Mouse (Mus musculus): ENCODE data around the gene Ermap. TPM values are rescaled to one million over a fixed set of nuclear protein-coding genes. Genes with fewer than 3 reads are reported as not detected.

The Ermap gene
- polyA plus RNA-seq, 1 experiment, result not detected

DNA sequence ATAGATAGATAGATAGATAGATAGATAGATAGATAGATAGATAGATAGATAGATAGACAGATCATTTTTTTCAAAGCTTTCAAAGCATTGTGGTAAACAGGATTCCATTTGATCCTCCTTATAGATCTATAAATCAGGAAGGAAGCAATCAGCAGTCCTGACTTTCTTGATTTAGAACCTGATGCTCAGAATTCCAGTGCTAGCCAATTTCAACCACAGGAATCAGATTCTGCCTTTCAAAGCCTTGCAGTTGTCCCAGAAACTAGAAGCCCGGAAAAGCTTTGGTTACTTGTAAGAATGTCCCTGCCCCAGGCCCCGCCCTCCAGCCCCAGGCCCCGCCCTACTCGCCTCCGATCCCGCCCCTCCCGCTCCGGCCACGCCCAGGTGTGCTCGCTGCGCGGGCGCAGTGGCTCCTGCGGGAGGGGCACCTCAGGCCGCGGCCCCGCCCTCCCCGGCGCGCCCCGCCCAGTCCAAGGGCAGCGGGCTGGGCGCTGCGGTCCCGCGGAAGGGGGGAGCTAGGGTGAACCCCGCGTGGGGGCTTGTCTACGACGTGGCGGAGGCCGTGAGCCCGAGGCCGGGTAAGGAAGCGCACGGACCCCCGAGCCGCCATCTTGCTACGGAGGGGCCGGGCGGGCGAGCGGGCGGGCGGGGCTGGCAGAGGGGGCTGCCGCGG is 5.2 kb upstream of the Ermap start, which contains the start of gene Svbp:
TSS of gene Svbp (plus strand) at position 398 of the 673 bp plus-strand sequence.
- Histone ChIP-seq H3K27ac (replicated peaks; ENCODE audit: low read depth, low read length) (no peak within 1 kb of the TSS), H3K4me3 (ENCODE audit: insufficient read depth, low read depth, low read length) (peak within 1 kb of the TSS; percentile 75), H3K4me1 (ENCODE audit: control insufficient read depth, insufficient read depth, insufficient read length, low read length) (no peaks in the 10 kb centered on the region)

GRCm38 (mm10) chr4:119192757-119193156 is 2.9 kb upstream of the Ermap start:
- Histone ChIP-seq H3K27ac (replicated peaks; ENCODE audit: low read depth, low read length) (no peak overlapping the region), H3K4me3 (ENCODE audit: insufficient read depth, low read depth, low read length) (no peak overlapping the region), H3K4me1 (ENCODE audit: control insufficient read depth, insufficient read depth, insufficient read length, low read length) (no peaks in the 10 kb centered on the region)

DNA sequence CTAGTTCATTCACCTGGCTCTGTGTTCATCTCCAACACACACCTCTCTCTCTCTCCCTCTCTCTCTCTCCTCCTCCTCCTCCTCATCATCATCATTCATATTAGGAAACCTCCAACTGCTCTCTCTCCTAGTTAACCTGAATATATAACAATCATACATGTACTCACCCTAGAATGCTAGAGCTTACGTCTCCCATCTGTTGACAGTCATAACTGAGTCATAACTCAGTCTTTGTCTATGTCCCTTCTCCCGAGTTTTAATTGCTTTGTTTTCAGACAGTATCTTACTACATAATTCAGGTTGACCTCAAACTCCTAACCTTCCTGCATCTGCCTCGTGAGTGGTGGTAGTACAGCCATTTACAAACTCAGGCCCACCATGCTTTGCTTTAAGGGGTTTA is 1.5 kb upstream of the Ermap start:
- H3K27ac ChIP-seq (replicated peaks; ENCODE audit: low read depth, low read length), result no peak overlapping the region
- H3K4me1 ChIP-seq (ENCODE audit: control insufficient read depth, insufficient read depth, insufficient read length, low read length), result no peaks in the 10 kb centered on the region
- no peak overlapping the region for H3K4me3 ChIP-seq (ENCODE audit: insufficient read depth, low read depth, low read length)

- Histone ChIP-seq H3K4me3 (ENCODE audit: insufficient read depth, low read depth, low read length) (no peak overlapping the region), H3K4me1 (ENCODE audit: control insufficient read depth, insufficient read depth, insufficient read length, low read length) (no peaks in the 10 kb centered on the region), H3K27ac (replicated peaks; ENCODE audit: low read depth, low read length) (no peak overlapping the region)
These were observed 807 bp upstream of the Ermap start for GRCm38 (mm10) chr4:119190618-119191017.

GRCm38 (mm10) chr4:119189392-119189791 is 419 bp downstream of the Ermap start:
- Histone ChIP-seq H3K27ac (replicated peaks; ENCODE audit: low read depth, low read length) (no peak overlapping the region), H3K4me3 (ENCODE audit: insufficient read depth, low read depth, low read length) (no peak overlapping the region), H3K4me1 (ENCODE audit: control insufficient read depth, insufficient read depth, insufficient read length, low read length) (no peaks in the 10 kb centered on the region)

- H3K27ac ChIP-seq (replicated peaks; ENCODE audit: low read depth, low read length), result no peak overlapping the region
- no peak overlapping the region for H3K4me3 ChIP-seq (ENCODE audit: insufficient read depth, low read depth, low read length)
- no peaks in the 10 kb centered on the region for H3K4me1 ChIP-seq (ENCODE audit: control insufficient read depth, insufficient read depth, insufficient read length, low read length)
These were observed 1.6 kb downstream of the Ermap start for GRCm38 (mm10) chr4:119188060-119188785.

DNA sequence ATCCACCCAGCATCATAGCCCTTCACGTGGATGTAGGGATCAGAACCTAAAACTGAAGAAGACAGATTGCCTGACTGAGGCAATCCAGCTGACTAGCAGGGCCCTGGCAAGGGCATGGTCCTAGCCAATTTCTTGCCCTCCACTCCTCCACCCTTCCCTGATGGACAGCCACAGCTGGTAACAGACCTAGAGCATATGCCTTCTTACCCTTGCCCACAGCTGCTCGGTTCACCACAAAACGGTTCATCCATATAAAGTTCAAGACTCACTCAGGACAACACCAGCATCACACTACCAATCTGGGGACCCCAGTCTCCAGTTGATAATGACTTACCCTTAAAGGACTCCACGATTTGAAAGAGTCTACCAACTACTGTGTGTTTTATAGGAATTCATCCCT is 4.0 kb downstream of the Ermap start:
- Histone ChIP-seq H3K27ac (replicated peaks; ENCODE audit: low read depth, low read length) (no peak overlapping the region), H3K4me1 (ENCODE audit: control insufficient read depth, insufficient read depth, insufficient read length, low read length) (no peaks in the 10 kb centered on the region), H3K4me3 (ENCODE audit: insufficient read depth, low read depth, low read length) (no peak overlapping the region)

GRCm38 (mm10) chr4:119183525-119183924 is 6.3 kb downstream of the Ermap start:
- H3K4me1 ChIP-seq (ENCODE audit: control insufficient read depth, insufficient read depth, insufficient read length, low read length), result no peaks in the 10 kb centered on the region
- no peak overlapping the region for H3K27ac ChIP-seq (replicated peaks; ENCODE audit: low read depth, low read length)
- no peak overlapping the region for H3K4me3 ChIP-seq (ENCODE audit: insufficient read depth, low read depth, low read length)

DNA sequence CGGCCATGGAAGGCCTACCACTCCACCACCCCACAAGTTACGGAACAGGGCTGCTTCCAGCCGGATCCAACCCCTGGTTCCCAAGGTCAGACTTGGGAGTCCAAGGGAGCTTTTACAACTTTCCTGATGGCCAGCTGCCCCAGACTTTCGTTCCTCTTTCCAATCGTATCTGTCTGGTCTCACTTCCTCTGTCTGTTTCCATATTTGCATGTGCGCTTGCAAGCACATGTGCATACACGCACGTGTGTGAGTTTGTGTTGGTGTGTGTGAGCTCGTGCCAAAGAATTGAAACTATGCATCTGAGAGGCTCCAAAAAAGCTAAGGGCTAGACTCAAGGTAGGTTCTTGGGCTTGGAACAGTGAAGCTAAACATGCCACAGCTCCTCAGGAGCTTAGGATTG is 8.4 kb downstream of the Ermap start:
- Histone ChIP-seq H3K4me1 (ENCODE audit: control insufficient read depth, insufficient read depth, insufficient read length, low read length) (peaks cover 5% of the 10 kb centered on the region), H3K27ac (replicated peaks; ENCODE audit: low read depth, low read length) (no peak overlapping the region)

DNA sequence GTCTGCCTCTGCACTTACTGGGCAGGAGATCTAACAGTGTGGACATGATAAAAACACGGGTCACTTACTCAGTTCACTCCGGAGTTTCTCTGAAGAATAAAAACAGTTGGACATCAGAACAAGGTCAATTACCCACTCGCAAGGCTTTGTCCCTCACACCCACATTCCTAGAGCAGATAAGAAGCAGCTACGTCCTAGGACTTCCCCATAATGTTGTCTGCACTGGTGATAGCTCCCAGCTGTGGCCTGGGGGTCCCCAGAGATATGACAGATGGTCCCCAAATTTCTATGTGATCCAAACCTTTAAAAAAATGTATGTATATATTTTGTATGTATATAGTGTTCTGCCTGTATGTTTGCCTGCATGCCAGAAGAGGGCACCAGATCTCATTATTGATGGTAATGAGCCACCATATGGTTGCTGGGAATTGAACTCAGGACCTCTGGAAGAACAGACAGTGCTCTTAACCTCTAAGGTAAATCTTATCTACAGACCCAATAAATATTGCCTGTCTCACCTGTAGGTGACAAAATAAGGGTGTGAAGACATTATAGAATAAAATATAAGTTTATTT is 9.6 kb downstream of the Ermap start:
- Histone ChIP-seq H3K4me3 (ENCODE audit: insufficient read depth, low read depth, low read length) (no peak overlapping the region), H3K4me1 (ENCODE audit: control insufficient read depth, insufficient read depth, insufficient read length, low read length) (peaks cover 5% of the 10 kb centered on the region), H3K27ac (replicated peaks; ENCODE audit: low read depth, low read length) (no peak overlapping the region)

More for the DNA sequence above, 8.4 kb downstream of the Ermap start:
- H3K4me3 ChIP-seq (ENCODE audit: insufficient read depth, low read depth, low read length), result no peak overlapping the region

DNA sequence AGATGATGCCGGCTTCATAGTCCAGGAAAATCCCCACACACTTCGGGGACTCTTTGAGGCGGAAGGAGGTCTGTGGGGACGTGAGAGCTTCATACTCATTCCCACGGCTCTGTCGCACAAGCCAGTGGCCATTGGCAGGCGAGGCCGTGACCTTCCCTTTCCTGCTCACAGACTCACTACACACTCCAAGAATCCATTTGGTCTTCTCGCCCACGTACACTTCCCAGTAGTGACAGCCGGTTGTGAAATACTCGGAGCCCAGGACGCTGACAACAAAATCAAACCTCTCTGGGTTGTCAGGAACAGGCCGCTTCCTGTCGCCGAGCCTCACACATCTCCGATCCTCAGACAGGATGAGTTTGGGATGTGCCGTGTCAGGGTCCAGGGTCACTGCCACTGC is 11.5 kb downstream of the Ermap start:
- Histone ChIP-seq H3K4me3 (ENCODE audit: insufficient read depth, low read depth, low read length) (no peak overlapping the region), H3K4me1 (ENCODE audit: control insufficient read depth, insufficient read depth, insufficient read length, low read length) (peaks cover 5% of the 10 kb centered on the region), H3K27ac (replicated peaks; ENCODE audit: low read depth, low read length) (peak overlapping the region; percentile 33)

- Histone ChIP-seq H3K27ac (replicated peaks; ENCODE audit: low read depth, low read length) (peak overlapping the region; percentile 33), H3K4me1 (ENCODE audit: control insufficient read depth, insufficient read depth, insufficient read length, low read length) (peaks cover 10% of the 10 kb centered on the region), H3K4me3 (ENCODE audit: insufficient read depth, low read depth, low read length) (no peak overlapping the region)
These were observed 12.1 kb downstream of the Ermap start for GRCm38 (mm10) chr4:119177702-119178101.

DNA sequence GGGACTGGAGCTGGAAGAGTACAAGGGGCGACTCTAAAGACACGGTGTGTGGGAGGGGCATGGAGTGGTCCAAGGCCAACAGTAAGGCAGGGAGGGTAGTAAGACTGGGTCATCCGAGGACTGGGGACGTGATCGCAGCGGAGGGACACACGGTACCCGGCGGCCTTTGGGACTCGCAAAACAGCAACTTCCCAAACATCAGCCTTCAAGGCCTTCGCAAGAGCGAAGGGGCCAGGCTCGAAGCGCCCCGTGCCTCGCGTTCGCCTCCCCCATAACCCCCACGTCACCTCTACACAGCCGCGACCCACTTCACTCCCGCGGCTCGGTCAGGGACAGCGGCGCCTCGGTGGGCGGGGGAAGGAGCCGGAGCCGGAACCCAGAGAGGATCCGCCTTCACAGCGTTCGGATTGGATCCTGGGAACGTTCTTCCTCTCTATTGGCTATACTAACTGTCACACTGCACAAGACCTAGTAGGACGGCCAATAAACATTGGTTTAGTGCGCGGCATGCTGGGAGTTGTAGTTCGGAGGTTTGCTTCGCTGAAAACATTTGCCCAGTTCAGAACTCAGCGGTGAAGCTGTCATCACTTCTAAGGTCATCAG is 15.9 kb downstream of the Ermap start, which contains the start of gene Zfp691:
TSS of gene Zfp691 (minus strand) at position 345 of the 603 bp plus-strand sequence.
- peak within 1 kb of the TSS; percentile 94 for H3K27ac ChIP-seq (replicated peaks; ENCODE audit: low read depth, low read length)
- peaks cover 10% of the 10 kb centered on the region for H3K4me1 ChIP-seq (ENCODE audit: control insufficient read depth, insufficient read depth, insufficient read length, low read length)
- peak within 1 kb of the TSS; percentile 94 for H3K4me3 ChIP-seq (ENCODE audit: insufficient read depth, low read depth, low read length)

- peak overlapping the region; percentile 94 for H3K4me3 ChIP-seq (ENCODE audit: insufficient read depth, low read depth, low read length)
These were observed 16.7 kb downstream of the Ermap start for GRCm38 (mm10) chr4:119172919-119173650.

DNA sequence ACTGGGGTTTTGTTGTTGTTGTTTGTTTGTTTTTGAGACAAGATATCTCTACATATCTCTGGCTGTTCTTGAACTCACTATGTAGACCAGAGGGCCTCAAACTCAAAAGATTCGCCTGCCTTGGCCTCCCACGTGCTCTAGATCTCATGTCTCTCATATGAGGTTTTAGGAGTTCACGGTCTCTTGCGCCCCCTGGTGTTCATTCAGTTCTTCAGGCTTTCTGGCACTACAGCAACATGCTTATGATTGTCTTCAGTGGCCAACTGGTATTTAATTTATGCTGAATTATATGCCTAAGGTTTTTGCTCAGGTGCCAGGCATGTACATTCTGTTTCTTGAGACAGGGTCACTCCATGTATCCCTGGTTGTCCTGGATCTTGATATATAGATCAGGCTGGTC is 22.1 kb downstream of the Ermap start:
- H3K4me1 ChIP-seq (ENCODE audit: control insufficient read depth, insufficient read depth, insufficient read length, low read length), result no peaks in the 10 kb centered on the region
- no peak overlapping the region for H3K4me3 ChIP-seq (ENCODE audit: insufficient read depth, low read depth, low read length)

More at GRCm38 (mm10) chr4:119172919-119173650, 16.7 kb downstream of the Ermap start:
- H3K4me1 ChIP-seq (ENCODE audit: control insufficient read depth, insufficient read depth, insufficient read length, low read length), result peaks cover 10% of the 10 kb centered on the region
- H3K27ac ChIP-seq (replicated peaks; ENCODE audit: low read depth, low read length), result peak overlapping the region; percentile 94

More for the DNA sequence above, 22.1 kb downstream of the Ermap start:
- H3K27ac ChIP-seq (replicated peaks; ENCODE audit: low read depth, low read length), result no peak overlapping the region
